Mouse (Mus musculus) cerebellum, adult 9-10 months (tissue): Measurements from ENCODE around the gene Fli1.
A peak's percentile ranks its signal among the peaks of the same experiment; 100 is the strongest.

Experiments
- DNase-seq: peaks from one replicate; pipeline ENCODE4 v3.0.0; 2022

Gene Fli1

GRCm38 (mm10) chr9:32542212-32543039, at the start of gene Fli1:
Fli1 (minus strand) TSS chr9:32542861.
- DNase-seq, result no peak

GRCm38 (mm10) chr9:32591732-32592582, 49.3 kb upstream of the Fli1 start:
- DNase-seq, result peak; percentile 51

DNA sequence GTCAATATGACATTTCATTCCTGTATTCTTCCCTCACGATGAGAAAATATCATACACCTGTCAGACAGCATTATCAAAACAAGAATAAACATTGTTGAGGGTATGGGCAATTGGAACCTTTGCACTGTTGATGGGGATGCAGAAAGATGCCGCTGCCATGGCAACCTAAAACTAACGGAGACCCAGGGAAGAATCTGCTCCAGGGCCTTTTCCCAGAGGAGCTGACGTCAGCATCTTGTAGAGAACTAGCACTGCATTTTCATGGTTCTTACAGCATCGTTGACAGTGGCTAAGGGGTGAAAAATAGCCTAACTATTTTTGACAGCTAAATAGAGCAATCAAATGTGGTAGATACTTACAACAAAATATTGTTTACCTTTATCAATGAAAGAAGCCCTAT, 47.9 kb upstream of the Fli1 start:
- DNase-seq, result no peak

DNA sequence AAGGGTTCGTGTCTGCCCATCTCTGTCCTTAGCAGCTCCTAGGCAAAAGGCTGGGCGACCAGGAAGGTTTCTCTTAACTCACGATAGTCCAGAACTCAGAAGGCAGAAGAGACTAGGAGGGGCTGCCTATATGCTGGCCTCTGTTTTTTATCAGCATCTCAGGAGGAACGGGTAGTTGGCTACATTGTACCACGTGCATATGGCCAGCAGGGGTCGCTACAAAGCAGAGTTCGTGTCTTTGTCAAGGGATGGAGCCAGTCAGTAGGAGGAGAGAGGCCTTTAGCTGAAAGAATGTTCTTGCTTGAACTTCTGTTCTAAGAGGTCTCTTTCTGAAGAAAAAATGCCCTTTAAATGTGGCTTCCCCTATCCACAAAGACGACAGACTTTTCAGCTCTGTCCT, 47.2 kb upstream of the Fli1 start:
- DNase-seq, result peak; percentile 48

GRCm38 (mm10) chr9:32585357-32585756, 42.7 kb upstream of the Fli1 start:
- no peak for DNase-seq

GRCm38 (mm10) chr9:32583905-32584304, 41.2 kb upstream of the Fli1 start:
- DNase-seq, result no peak

GRCm38 (mm10) chr9:32581851-32582573, 39.4 kb upstream of the Fli1 start:
- no peak for DNase-seq

- DNase-seq, result no peak
Observed at GRCm38 (mm10) chr9:32578411-32578810, 35.8 kb upstream of the Fli1 start.

DNA sequence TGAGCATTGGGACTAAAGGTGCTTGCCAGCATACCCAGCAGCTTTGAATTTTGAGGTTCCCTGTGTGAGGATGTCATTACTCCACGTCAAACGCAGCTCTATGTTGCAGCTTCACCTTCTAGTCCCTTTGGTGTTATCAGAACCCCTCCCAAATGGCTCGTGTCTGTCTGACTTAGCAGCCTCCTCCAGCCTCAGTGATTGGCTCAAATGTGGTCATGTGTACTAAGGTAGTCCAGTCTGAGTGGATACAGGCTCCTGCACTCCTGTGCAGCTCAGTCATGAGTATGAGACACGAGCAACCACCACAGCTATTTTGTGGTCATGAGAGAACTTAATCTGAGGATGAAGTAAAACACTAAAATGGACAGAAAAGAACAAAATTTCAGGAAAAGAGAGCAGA, 31.0 kb upstream of the Fli1 start:
- DNase-seq, result no peak

DNA sequence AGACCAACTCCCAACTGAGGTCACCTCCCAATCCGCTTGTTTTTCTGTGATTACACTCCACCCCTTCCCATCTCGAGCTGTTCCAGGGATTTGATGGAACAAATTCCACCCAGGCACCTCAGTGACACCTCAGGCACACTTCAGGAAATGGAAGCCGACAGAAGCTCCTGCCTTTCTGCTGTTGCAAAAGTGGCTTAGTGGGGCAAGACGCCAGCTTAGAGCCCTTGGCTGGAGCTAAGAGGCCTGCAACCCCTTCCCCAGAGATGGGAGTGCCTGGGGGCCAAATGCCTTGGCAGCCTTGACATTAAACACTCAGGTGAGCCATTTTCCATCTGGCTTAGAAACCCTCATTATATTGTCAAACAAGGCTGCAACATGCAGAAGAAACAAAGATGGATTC, 29.0 kb upstream of the Fli1 start:
- DNase-seq, result no peak

GRCm38 (mm10) chr9:32570547-32570946, 27.9 kb upstream of the Fli1 start:
- DNase-seq, result no peak

DNA sequence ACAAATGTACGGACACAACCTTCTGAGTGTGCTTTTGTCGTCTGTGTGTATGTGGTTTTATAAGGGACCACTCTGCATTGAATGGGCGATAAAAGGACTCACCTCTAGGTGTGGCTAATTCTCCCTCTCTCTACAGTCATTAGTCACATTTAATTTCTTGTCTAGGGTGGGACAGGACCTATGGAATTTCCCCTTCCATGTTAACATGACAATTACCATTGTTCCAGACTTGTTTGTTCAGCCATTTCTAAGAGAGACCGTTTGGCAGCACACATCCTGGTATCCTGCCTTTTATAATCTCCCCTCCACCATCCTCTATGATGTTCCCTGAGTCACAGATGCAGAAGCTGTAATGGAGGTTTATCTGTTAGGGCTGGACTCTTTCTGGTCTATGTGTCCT, 26.6 kb upstream of the Fli1 start:
- DNase-seq, result no peak

GRCm38 (mm10) chr9:32567603-32568002, 24.9 kb upstream of the Fli1 start:
- no peak for DNase-seq

GRCm38 (mm10) chr9:32565309-32565708, 22.6 kb upstream of the Fli1 start:
- no peak for DNase-seq

- no peak for DNase-seq
Observed at GRCm38 (mm10) chr9:32562837-32563236, 20.2 kb upstream of the Fli1 start.

- no peak for DNase-seq
Observed at GRCm38 (mm10) chr9:32562409-32562808, 19.7 kb upstream of the Fli1 start.

- no peak for DNase-seq
Observed at GRCm38 (mm10) chr9:32561190-32561890, 18.7 kb upstream of the Fli1 start.

GRCm38 (mm10) chr9:32559859-32560258, 17.2 kb upstream of the Fli1 start:
- no peak for DNase-seq

- no peak for DNase-seq
Observed at GRCm38 (mm10) chr9:32559454-32559853, 16.8 kb upstream of the Fli1 start.

DNA sequence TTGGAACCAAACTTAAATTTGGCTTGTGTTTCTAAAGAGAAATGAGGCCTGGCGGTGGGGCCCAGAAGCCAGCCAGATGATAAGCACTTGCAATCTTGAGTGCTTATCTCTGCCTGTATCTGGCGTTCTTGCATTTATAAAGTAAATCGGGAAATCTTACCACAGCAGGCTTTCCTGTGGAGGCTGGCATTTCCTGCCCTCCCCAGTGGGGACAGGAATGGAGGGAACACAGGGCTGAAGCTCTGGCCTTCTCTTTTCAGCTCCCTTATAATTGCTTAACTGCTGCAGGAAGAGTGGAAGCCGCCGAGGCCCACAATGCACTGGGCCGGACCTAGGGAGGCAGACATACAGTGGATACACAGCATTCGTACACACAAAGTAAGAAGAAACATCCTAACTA, 13.7 kb upstream of the Fli1 start:
- DNase-seq, result no peak

GRCm38 (mm10) chr9:32555279-32555678, 12.6 kb upstream of the Fli1 start:
- DNase-seq, result no peak

- DNase-seq, result no peak
Observed at GRCm38 (mm10) chr9:32550541-32550940, 7.9 kb upstream of the Fli1 start.
